Mouse (Mus musculus) liver, embryonic 15.5 days (tissue): Measurements from ENCODE around the gene Gm20852. TPM values are rescaled to one million over a fixed set of nuclear protein-coding genes. Genes with fewer than 3 reads are reported as not detected.
"Not testable (repeated sequence)": the region's sequence is repeated elsewhere in the genome, so short reads cannot be mapped to it uniquely, and the experiment has no call there.

Source experiments
- ATAC-seq: fragments of 200-750 bp; cut with Nextera tagmentation; 2 replicates; pipeline ENCODE4 v1.8.0; 2017; ENCODE audit warnings: moderate number of reproducible peaks, mild to moderate bottlenecking, moderate library complexity; ENCODE audit not compliant: insufficient read depth
- H3K27ac ChIP-seq: fragments of 300-500 bp; sonication (generic); replicated peaks from 2 replicates; pipeline ENCODE4 v1.5.1; 2015; ENCODE audit warnings: mild to moderate bottlenecking, inconsistent platforms
- H3K27me3 ChIP-seq: fragments of 300-500 bp; sonication (generic); 2 replicates; pipeline ENCODE4 v1.6.1; 2015; ENCODE audit warnings: mild to moderate bottlenecking, inconsistent platforms
- H3K36me3 ChIP-seq: fragments of 300-500 bp; sonication (generic); replicated peaks from 2 replicates; pipeline ENCODE4 v1.6.1; 2015; ENCODE audit warnings: moderate library complexity, mild to moderate bottlenecking, inconsistent platforms
- H3K4me1 ChIP-seq: fragments of 300-500 bp; sonication (generic); replicated peaks from 2 replicates; pipeline ENCODE4 v1.6.1; 2015; ENCODE audit warnings: inconsistent platforms
- H3K4me2 ChIP-seq: fragments of 300-500 bp; sonication (generic); 2 replicates; pipeline ENCODE4 v1.6.1; 2015; ENCODE audit warnings: moderate library complexity, mild to moderate bottlenecking, inconsistent platforms
- H3K4me3 ChIP-seq: fragments of 300-500 bp; sonication (generic); replicated peaks from 2 replicates; pipeline ENCODE4 v1.5.1; 2015; ENCODE audit warnings: mild to moderate bottlenecking, inconsistent platforms
- H3K9ac ChIP-seq: fragments of 300-500 bp; sonication (generic); 2 replicates; pipeline ENCODE4 v1.6.1; 2015; ENCODE audit warnings: moderate library complexity, mild to moderate bottlenecking, inconsistent platforms
- H3K9me3 ChIP-seq: fragments of 300-500 bp; sonication (generic); replicated peaks from 2 replicates; pipeline ENCODE4 v1.6.1; 2016; ENCODE audit warnings: inconsistent platforms
- WGBS: fragments of 180-500 bp; shearing (Covaris S2); methylation state at CpG from one replicate; pipeline ENCODE4 v1.1.7; 2015; ENCODE audit warnings: mixed read lengths; ENCODE audit not compliant: insufficient replicate concordance; 5-methylcytosine and 5-hydroxymethylcytosine counted together
- polyA plus RNA-seq: library from polyadenylated mRNA; unstranded; fragments of >200 nt; fragmentation: Nextera tagmentation; extraction: Ambion mirVana; gene quantifications from 2 replicates; pipeline ENCODE4 v1.2.1, GENCODE M21; 2015

Gm20852 gene
- not detected in 2 replicates for polyA plus RNA-seq

DNA sequence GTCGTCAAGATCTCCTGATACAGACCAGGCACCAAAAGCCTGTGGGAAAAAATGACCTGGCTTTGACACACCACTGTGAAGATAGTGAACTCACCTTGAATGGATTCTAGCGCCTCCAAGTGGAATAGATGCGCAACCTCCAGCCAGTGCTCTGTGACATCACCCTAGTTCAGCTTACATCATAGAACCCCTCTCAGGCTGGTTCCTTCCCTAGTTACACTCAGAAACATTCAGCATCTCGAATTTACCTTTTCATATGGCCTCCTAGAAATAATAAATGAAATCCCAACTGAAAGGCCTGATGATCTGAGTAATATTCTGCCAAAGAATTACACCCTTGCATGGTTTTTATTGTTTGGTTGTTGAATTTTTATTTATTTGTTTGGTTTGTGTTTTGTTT lies at the start of gene Gm20852:
Gm20852 (minus strand) TSS at position 101 of the 400 bp plus-strand sequence.
- ATAC-seq = not testable (repeated sequence)

More for the DNA sequence above, at the start of gene Gm20852:
- H3K27ac ChIP-seq, H3K4me3 ChIP-seq, H3K9me3 ChIP-seq, H3K27me3 ChIP-seq, H3K9ac ChIP-seq, H3K4me1 ChIP-seq, H3K36me3 ChIP-seq, H3K4me2 ChIP-seq: not testable (repeated sequence)
- WGBS = no CpG with 5 or more reads among the region's 4 CpGs
